ENCODE assay signal across 9 mouse cellular contexts in genomic region chr13:113669459-113670077, GRCm38 (mm10). TPM values are rescaled to one million over a fixed set of nuclear protein-coding genes. Genes with fewer than 3 reads are reported as not detected.
DNase-seq lines count a peak whose midpoint lies in the region; ATAC-seq and TF ChIP-seq lines count a peak whose summit lies in the region.
"Had no signal": no experiment of that assay in that cellular context is flagged by ENCODE, and none has a peak within 500 bp of the region (broad histone marks: within the 10 kb centered on the region; RNA-seq: fewer than 3 reads in every experiment).

No protein-coding gene starts in this region.

- no peaks in the 10 kb centered on the region for H3K4me1 ChIP-seq in heart, embryonic 10.5 days
- H3K4me1 ChIP-seq: limb, embryonic 15.5 days had no signal

- intact Hi-C loops in heart, postnatal 10 days (cut with DNase I), result loop anchor here (1.0 to 10.0 kb wide), 3 partner anchors 30 to 625 kb away; partner anchors contain the start of gene Gpx8
- intact Hi-C loops in gastrocnemius, adult 2 months (cut with DNase I), result loop anchor here (1.0 to 5.0 kb wide), 3 partner anchors 30 to 402 kb away; no protein-coding TSS in a partner anchor

- POLR2A ChIA-PET in Patski (lab: Charles Lee), result no interaction called here

- no peaks in the 10 kb centered on the region for H3K27me3 ChIP-seq in heart, embryonic 10.5 days (ENCODE audit: insufficient read depth, poor library complexity, severe bottlenecking)
- H3K27me3 ChIP-seq in Patski, result no peaks in the 10 kb centered on the region
- H3K27me3 ChIP-seq: limb, embryonic 15.5 days had no signal

- no peak for ATAC-seq in Patski

- 38% methylated on average over 10 of the region's 10 CpGs for WGBS in heart, embryonic 10.5 days

- TF ChIP-seq CTCF in Patski (IDR thresholded peaks at IDR 0.05), result peak; percentile 73
- peak; percentile 79 for TF ChIP-seq CTCF in gastrocnemius, adult 2 months (IDR thresholded peaks at IDR 0.05)

- H3K36me3 ChIP-seq in heart, embryonic 10.5 days, result no peaks in the 10 kb centered on the region
- H3K36me3 ChIP-seq: limb, embryonic 15.5 days had no signal

- no peak overlapping the region for H3K4me3 ChIP-seq in heart, embryonic 10.5 days
- H3K4me3 ChIP-seq in gastrocnemius, adult 2 months, result no peak overlapping the region
- H3K4me3 ChIP-seq: limb, embryonic 15.5 days had no signal

- H3K27ac ChIP-seq in heart, embryonic 10.5 days, result no peak overlapping the region
- H3K27ac ChIP-seq in gastrocnemius, adult 2 months, result no peak overlapping the region
- H3K27ac ChIP-seq: limb, embryonic 15.5 days had no signal

- H3K9me3 ChIP-seq in heart, embryonic 10.5 days, result no peaks in the 10 kb centered on the region
- H3K9me3 ChIP-seq: limb, embryonic 15.5 days had no signal

- in situ Hi-C loops in Patski (cut with MboI; ENCODE audit: low pct_unique_long_range_greater_than_20kb), result loop anchor here (5.0 kb wide), 1 partner anchor 37 kb away; no protein-coding TSS in a partner anchor

- CTCF ChIA-PET in Patski (lab: Charles Lee), result interaction anchor here (0.7 to 3.5 kb wide), 15 partner anchors 10 to 347 kb away, joined by 3 to 25 read pairs (median 4); no protein-coding TSS in a partner anchor

- peak; percentile 57 to 80 for DNase-seq in heart, postnatal 10 days
- no peak for DNase-seq in heart, embryonic 10.5 days (ENCODE audit: low spot score)
- DNase-seq in Patski (ENCODE audit: low read depth, low spot score), result peak; percentile 35
- peak; percentile 77 to 82 for DNase-seq in cerebellum, postnatal 14 days
- peak; percentile 64 for DNase-seq in gastrocnemius, adult 2 months
- peak; percentile 43 for DNase-seq in layer of hippocampus, adult 9-11 months
- DNase-seq in lung, postnatal 25 days (ENCODE audit: low spot score), result peak; percentile 45
- DNase-seq in skeletal muscle tissue, adult 2 months (ENCODE audit: low read depth, low spot score), result peak; percentile 66

RNA-seq across cellular contexts. Expression of gene Hspb3, which starts 6.1 kb away (rescaled TPM):
- total RNA-seq in heart, postnatal 10 days (2021), result 10 to 100 TPM; 16.0 to 17.0 TPM
- polyA plus RNA-seq in heart, embryonic 10.5 days (2016; fragmentation: Nextera tagmentation; extraction: Ambion mirVana), result 42.9 and 76.4 TPM in 2 replicates
- not detected for polyA plus RNA-seq in Patski (2021)
- 10 to 100 TPM; 45.0 to 51.6 TPM for total RNA-seq in gastrocnemius, adult 2 months (2021)

RNA-seq across cellular contexts. Expression of gene Snx18, which starts 51.2 kb away (rescaled TPM):
- total RNA-seq in heart, postnatal 10 days (2021), result 10 to 100 TPM; 32.7 to 33.7 TPM
- 18.0 and 22.4 TPM in 2 replicates for polyA plus RNA-seq in heart, embryonic 10.5 days (2016; fragmentation: Nextera tagmentation; extraction: Ambion mirVana)
- polyA plus RNA-seq in Patski (2021), result 35.3 TPM
- 10 to 100 TPM in 1 of 2 experiments, 1 to 10 TPM in 1; 9.2 to 13.6 TPM for total RNA-seq in gastrocnemius, adult 2 months (2021)
